Mouse (Mus musculus) heart, postnatal 10 days (tissue): ENCODE measurements around the gene Rgma. TPM values are rescaled to one million over a fixed set of nuclear protein-coding genes. Genes with fewer than 3 reads are reported as not detected.

Experiments
- DNase-seq, 2 experiments: peaks; one replicate each; pipeline ENCODE4 v3.0.0; 2021
- intact Hi-C: fragments of 180-260 bp; cut with DNase I; formaldehyde crosslinking; loops from one replicate; pipeline ENCODE4 v1.15.1; 2025
- total RNA-seq, 2 experiments: library from RNA; stranded (reverse); gene quantifications; 2 replicates each; pipeline ENCODE4 v1.2.3; 2021

Rgma gene
- total RNA-seq, 2 experiments from 2014 or later, result 40.6 to 50.4 TPM

- intact Hi-C loops, result no loop called here
- no peak for DNase-seq
Measured at GRCm38 (mm10) chr7:73394013-73394409, 18.7 kb downstream of the Rgma start.

GRCm38 (mm10) chr7:73398319-73398718 is 23.0 kb downstream of the Rgma start:
- peak; percentile 40 to 66 for DNase-seq
- intact Hi-C loops, result loop anchor here (2.0 to 5.0 kb wide), 2 partner anchors 22 to 996 kb away; no protein-coding TSS in a partner anchor

- no peak for DNase-seq
- intact Hi-C loops, result loop anchor here (2.0 to 5.0 kb wide), 2 partner anchors 22 to 997 kb away; no protein-coding TSS in a partner anchor
Measured at GRCm38 (mm10) chr7:73398806-73399442, 23.6 kb downstream of the Rgma start.

- intact Hi-C loops, result loop anchor here (2.0 to 5.0 kb wide), 2 partner anchors 21 to 997 kb away; no protein-coding TSS in a partner anchor
- DNase-seq, result peak; percentile 83 to 89
Measured at GRCm38 (mm10) chr7:73399501-73400044, 24.3 kb downstream of the Rgma start.

GRCm38 (mm10) chr7:73400051-73400916 is 25.0 kb downstream of the Rgma start:
- no peak for DNase-seq
- intact Hi-C loops, result no loop called here

DNA sequence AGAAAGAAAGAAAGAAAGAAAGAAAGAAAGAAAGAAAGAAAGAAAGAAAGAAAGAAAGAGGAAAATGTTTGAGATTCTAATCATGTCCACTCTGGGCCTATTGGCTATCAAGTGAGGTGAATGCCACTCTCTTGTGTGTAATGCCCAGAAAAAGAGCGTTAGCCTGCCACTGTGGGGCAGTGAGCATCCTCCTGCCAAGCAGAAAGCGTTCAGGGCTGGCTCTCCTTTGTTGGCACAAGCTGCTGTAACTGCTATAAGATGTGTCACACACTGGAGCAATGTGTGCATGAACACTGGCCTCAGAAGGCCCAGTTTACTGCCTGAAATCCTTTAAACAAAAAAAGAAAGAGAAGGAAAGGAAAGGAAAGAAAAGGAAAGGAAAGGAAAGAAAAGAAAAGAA is 26.8 kb downstream of the Rgma start:
- no peak for DNase-seq
- intact Hi-C loops, result no loop called here

DNA sequence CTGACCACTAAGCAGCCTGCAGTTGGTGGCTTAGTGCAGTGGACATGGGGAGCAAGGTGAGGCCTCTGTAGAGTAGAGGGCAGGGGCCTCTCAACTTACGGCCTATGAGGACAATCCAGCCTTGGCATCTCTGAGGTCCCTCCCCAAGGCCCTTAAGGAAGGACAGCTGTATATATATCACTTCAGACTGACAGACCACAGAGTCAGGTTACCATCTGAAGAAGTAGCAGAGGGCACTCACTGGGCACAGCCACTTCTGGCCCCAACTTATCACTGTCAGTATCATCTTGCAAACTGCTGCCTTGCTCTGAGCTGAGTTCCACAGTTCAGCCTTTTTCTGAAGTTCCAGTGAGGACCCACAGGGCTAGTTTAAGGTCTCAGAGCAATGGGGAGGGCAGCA is 27.4 kb downstream of the Rgma start:
- intact Hi-C loops, result no loop called here
- DNase-seq, result no peak

- no peak for DNase-seq
- intact Hi-C loops, result no loop called here
Measured at GRCm38 (mm10) chr7:73403538-73403937, 28.2 kb downstream of the Rgma start.

DNA sequence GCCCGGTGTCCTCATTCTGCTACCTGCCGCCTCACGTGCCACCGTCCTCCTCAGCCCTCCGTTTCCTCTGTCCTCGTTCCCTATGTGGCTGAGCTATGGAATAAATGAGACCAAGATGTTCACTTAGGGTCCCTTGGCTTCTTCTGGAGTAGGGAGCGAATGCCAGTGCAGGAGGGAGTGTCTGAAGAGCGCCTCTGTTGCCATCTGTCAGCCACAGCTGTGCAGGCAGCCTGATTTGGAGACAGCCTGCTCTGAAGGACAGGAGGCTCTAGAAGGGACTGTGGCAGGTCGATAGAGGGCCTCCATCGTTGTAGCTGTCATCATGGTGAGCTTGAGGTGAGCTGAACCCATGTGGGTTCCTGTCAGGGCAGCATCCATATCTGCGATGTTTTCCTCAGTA is 30.2 kb downstream of the Rgma start:
- no peak for DNase-seq
- intact Hi-C loops, result no loop called here

DNA sequence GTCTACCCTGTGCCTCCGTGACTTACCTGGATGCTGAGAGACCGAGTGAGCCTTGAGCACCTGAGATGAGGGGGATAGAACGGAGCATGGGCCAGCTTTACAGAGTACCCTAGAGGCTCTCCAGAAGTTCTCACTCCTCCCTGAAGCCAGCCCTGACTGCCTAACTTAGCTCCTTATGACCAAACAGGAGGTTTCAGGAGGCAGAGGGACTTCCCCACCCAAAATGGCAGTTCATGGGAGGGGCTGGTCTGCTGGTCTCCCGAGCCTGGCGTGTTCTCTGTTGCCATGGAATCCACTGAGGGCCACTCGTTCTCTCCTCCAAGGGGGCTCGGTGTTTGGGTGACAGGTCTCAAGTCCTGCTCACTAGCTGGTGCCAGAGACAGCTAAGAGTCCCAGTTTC is 36.2 kb downstream of the Rgma start:
- DNase-seq, result no peak
- intact Hi-C loops, result no loop called here

GRCm38 (mm10) chr7:73411986-73412385 is 36.7 kb downstream of the Rgma start:
- no peak for DNase-seq
- intact Hi-C loops, result no loop called here

- DNase-seq, result peak in 1 of 2 experiments; percentile 59
- intact Hi-C loops, result no loop called here
Measured at GRCm38 (mm10) chr7:73412419-73412818, 37.1 kb downstream of the Rgma start.

- intact Hi-C loops, result no loop called here
Measured at GRCm38 (mm10) chr7:73414192-73414591, 38.9 kb downstream of the Rgma start.

GRCm38 (mm10) chr7:73419375-73419774 is 44.1 kb downstream of the Rgma start:
- no peak for DNase-seq
- intact Hi-C loops, result no loop called here

More at GRCm38 (mm10) chr7:73414192-73414591, 38.9 kb downstream of the Rgma start:
- no peak for DNase-seq

DNA sequence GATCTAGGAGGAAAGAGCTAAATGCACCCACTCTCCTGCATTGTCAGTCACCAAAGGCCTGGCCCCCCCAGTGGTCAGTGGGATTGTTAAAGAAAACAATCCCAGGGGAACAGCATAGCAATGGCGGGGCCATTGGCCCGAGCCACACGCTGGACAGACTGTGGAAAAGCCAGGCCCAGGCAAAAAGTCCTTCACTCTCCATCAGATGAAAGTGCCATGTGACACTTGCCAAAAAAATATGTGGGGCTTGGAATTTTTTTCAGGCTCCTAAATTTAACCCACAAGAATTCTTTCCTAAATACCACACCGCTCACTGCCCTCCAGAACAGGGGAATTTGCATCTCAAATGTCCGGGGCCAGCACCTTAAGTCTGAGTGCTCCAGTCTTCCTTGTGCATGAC is 45.5 kb downstream of the Rgma start:
- intact Hi-C loops, result loop anchor here (2.0 to 5.0 kb wide), 3 partner anchors 22 to 394 kb away; partner anchors contain the start of gene Rgma
- DNase-seq, result no peak

- no peak for DNase-seq
- intact Hi-C loops, result loop anchor here (1.0 to 5.0 kb wide), 4 partner anchors 23 to 1021 kb away; partner anchors contain the start of gene Rgma
Measured at GRCm38 (mm10) chr7:73421278-73422015, 46.1 kb downstream of the Rgma start.

- intact Hi-C loops, result loop anchor here (1.0 to 5.0 kb wide), 3 partner anchors 45 to 1022 kb away; partner anchors contain the start of gene Rgma
- DNase-seq, result peak; percentile 86 to 90
Measured at GRCm38 (mm10) chr7:73422223-73423113, 47.2 kb downstream of the Rgma start.

GRCm38 (mm10) chr7:73423236-73423635 is 47.9 kb downstream of the Rgma start:
- intact Hi-C loops, result loop anchor here (5.0 kb wide), 2 partner anchors 46 to 396 kb away; partner anchors contain the start of gene Rgma
- no peak for DNase-seq

DNA sequence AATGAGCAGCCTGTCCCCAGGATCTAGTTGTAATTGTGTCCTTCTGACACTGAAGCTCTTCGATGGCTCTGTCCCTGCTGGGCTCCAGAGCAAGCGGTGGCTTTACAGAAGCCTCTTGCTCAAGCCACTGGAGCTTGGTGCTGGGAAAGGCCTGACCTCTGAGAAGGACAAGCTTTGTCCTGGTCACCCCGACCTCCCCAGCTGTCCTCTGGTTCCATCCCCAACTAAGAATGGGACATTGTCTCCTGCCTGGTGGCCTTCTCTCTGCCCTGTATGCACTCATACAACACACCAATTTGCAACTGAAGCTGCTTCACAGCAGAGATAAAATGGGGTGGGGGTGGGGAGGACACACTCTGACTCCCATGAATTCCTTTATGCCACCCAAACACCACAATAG is 48.9 kb downstream of the Rgma start:
- DNase-seq, result no peak

More for the DNA sequence above, 48.9 kb downstream of the Rgma start:
- intact Hi-C loops, result loop anchor here (5.0 kb wide), 2 partner anchors 47 to 397 kb away; partner anchors contain the start of gene Rgma
